Mouse (Mus musculus) cerebellum, adult (tissue): Measurements from ENCODE around the gene Edc4.
"Not testable (repeated sequence)": the region's sequence is repeated elsewhere in the genome, so short reads cannot be mapped to it uniquely, and the experiment has no call there.

ENCODE experiments used
- ATAC-seq: cut with Nextera tagmentation; 2 replicates; pipeline ENCODE4 v1.9.2; 2017; ENCODE audit warnings: mild to moderate bottlenecking, moderate library complexity, mixed read lengths; ENCODE audit not compliant: insufficient number of reproducible peaks, low FRiP score, low TSS enrichment

The Edc4 gene

GRCm38 (mm10) chr8:105880754-105881520 lies at the start of gene Edc4:
Edc4 (plus strand) TSS chr8:105880881.
- peak; percentile 78 for ATAC-seq

GRCm38 (mm10) chr8:105833740-105834139 lies 46.9 kb upstream of the Edc4 start:
- ATAC-seq, result not testable (repeated sequence)

DNA sequence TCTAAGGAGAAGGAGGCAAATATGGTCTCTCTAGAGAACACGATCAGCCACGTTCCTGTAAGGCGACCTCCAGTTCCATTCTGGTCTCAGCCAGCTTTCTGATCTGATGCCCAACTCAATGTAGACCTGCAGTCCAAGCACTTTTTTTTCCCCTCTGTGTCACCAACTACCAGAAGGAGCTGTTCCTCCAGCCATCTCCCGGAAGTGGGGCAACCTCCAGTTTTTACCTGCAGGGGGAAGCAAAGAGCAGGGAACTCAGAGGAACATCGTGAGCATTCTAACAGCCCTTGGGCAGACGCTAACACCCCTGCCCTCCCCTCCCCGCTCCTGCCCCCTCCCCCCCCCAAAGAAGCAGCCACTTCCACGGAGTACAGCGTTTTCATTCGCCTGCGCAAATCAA lies 45.4 kb upstream of the Edc4 start:
- ATAC-seq, result no peak

- no peak for ATAC-seq
These were observed 43.7 kb upstream of the Edc4 start for GRCm38 (mm10) chr8:105836991-105837390.

DNA sequence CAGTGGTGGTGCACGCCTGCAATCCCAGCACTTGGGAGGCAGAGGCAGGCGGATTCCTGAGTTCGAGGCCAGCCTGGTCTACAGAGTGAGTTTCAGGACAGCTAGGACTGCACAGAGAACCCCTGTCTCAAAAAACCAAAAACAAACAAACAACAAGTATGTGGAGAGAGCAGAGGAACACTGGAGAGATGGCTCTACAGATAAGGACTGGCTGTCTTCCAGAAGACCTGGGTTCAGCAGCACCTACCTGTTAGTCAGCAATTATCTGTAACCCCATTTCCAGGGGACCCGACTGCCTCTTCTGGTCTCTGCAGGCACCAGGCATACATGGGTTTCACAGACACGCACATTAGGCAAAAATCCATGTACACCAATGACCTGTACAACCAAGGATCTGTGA lies 41.5 kb upstream of the Edc4 start:
- no peak for ATAC-seq

DNA sequence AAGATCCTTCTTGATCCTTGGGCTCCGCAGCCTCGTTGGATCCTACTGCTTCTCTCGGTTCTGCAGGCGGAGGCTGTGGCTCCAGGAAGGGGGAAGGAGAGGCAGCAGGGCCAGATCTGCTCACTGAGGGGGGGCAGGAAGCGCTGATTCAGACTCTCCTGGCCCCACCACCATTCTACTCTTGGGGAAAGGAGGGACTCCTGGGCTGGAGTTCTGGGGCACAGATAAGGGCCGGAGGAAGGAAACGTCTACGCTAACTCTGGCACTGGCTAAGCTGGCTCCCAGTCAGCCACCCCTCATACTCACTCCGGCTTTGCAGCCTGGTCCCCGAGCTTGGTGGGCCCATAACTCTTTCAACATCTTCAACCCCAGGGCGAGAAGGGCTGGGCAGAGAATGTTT lies 34.0 kb upstream of the Edc4 start:
- ATAC-seq, result no peak

- no peak for ATAC-seq
These were observed 30.7 kb upstream of the Edc4 start for GRCm38 (mm10) chr8:105850014-105850413.

GRCm38 (mm10) chr8:105850611-105851010 lies 30.1 kb upstream of the Edc4 start:
- ATAC-seq, result no peak

GRCm38 (mm10) chr8:105851651-105852143 lies 29.0 kb upstream of the Edc4 start:
- ATAC-seq, result peak; percentile 60

GRCm38 (mm10) chr8:105852146-105852729 lies 28.4 kb upstream of the Edc4 start:
- ATAC-seq, result no peak

DNA sequence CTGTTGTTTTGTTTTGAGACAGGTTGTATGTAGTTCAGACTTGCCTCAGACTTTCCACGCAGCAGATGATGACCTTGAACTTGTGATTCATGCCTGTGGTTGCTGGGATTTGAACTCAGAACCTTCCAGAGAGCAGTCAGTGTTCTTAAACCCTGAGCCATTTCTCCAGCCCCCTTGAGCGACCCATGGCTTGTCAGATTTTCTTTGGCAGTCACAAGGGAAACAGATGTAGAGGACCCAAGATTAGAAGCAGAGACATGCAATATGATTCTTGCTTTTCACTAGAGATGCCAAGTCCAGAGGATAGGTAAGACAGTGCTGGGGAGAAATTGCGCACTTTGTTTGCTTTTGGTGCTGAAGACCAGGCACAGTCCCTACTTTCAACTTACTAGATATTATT lies 27.5 kb upstream of the Edc4 start, which contains the start of gene Cenpt:
Cenpt (minus strand) TSS at position 101 of the 400 bp plus-strand sequence.
- ATAC-seq, result no peak

DNA sequence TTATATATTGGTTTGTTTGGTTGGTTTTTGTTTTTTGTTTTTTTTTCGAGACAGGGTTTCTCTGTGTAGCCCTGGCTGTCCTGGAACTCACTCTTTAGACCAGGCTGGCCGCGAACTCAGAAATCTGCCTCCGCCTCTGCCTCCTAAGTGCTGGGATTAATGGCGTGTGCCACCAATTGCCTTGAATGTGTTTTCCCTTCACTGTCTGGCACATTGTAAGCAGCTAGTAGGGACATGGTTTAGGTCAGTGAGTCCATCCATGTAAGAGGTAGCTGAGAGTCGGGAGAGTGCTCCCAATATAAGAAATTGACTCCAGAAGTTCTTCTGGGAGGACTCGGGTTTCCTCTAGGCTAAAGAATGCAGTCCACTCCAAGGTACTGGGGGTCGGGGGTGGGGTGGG lies 26.4 kb upstream of the Edc4 start:
- ATAC-seq, result peak; percentile 15; the same call in 1 of the 2 replicates

DNA sequence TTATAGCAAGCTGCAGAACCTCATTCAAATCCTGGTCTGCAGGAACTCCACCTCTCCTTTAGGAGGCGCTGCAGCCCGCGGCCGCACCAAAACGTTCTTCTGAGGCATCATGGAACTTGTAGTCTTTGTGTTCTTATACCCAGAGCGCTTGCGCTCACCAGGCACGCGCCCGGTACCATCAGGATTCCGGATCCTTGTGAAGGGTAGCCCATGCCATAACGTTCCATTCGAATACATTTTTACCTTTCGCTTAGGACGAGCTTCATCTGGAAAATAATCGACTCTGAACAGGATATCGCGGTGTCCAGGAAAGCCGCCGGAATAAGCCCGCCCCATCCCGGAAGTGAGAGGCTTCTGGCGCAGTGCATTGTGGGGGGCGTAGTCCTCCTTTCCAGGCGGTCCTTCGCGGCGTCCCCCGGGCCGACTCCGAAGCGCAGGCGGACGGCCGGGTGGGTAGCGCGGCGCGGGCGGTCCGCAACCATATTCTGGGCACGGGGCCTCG lies 25.9 kb upstream of the Edc4 start, which contains the start of gene Thap11:
Thap11 (plus strand) TSS at position 418 of the 502 bp plus-strand sequence.
- ATAC-seq, result peak; percentile 84

DNA sequence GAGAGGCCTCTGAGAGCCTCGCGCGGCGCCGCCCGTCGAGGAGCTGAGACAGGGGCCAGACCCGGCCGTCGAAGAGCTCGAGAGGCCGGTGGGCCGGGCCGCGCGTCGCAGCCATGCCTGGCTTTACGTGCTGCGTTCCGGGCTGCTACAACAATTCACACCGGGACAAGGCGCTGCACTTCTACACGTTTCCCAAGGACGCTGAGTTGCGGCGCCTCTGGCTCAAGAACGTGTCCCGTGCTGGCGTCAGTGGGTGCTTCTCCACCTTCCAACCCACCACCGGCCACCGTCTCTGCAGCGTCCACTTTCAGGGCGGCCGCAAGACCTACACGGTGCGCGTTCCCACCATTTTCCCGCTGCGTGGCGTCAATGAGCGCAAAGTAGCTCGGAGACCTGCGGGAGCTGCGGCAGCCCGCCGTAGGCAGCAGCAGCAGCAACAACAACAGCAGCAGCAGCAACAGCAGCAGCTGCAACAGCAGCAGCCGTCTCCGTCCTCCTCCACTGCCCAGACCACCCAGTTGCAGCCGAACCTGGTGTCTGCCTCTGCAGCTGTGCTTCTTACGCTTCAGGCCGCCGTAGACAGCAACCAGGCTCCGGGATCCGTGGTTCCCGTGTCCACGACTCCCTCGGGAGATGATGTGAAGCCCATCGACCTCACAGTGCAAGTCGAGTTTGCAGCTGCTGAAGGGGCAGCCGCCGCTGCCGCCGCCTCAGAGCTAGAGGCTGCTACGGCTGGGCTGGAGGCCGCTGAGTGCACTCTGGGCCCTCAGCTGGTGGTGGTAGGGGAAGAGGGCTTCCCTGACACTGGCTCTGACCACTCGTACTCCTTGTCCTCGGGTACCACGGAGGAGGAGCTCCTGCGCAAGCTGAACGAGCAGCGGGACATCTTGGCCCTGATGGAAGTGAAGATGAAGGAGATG lies 25.2 kb upstream of the Edc4 start:
- peak; percentile 27; the same call in 1 of the 2 replicates for ATAC-seq

DNA sequence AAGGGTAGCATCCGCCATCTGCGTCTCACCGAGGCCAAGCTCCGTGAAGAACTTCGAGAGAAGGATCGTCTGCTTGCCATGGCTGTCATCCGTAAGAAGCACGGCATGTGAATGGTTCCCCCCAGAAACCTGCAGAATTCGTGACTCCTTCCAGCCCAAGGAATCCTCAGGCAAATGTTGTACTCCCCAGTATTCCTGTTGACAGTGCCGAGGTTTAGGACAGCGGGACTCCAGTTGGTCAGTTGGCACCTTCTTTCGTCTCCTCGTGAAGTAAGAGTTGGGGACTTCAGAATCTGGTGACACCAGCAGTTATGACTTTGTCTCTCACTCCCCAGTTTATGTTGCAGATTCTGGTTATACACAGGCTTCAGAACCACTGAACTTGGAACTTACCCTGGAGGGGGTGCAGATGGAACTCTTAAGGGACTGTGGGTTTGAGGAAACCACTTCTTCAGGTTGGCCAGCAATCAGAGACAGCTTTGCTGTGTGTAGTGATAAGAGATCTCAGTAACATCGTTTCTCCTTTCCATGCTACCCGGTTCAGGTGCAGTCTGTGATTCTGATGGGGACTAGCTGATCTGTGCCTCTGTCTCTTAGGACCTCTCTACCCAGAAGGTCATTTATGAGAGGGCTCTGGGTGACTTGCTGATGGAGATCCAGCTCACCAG lies 24.4 kb upstream of the Edc4 start:
- ATAC-seq, result no peak

DNA sequence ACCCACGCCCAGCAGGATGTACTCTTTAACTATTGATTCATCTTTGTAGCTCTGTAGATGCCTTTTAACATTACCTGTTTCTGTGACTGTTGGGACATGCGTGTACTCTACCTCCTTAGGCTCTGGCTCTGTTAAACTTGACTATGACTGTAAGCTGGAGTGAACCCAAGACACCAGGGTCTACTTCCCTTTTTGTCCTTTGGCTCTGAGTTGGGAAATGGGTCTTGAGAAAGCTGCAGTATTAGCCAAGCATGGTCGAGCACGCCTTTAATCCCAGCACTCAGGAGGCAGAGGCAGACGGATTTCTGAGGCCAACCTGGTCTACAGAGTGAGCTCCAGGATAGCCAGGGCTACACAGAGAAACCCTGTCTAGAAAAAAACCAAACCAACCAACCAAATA lies 22.2 kb upstream of the Edc4 start:
- ATAC-seq, result no peak

GRCm38 (mm10) chr8:105859314-105859713 lies 21.4 kb upstream of the Edc4 start:
- ATAC-seq, result no peak

DNA sequence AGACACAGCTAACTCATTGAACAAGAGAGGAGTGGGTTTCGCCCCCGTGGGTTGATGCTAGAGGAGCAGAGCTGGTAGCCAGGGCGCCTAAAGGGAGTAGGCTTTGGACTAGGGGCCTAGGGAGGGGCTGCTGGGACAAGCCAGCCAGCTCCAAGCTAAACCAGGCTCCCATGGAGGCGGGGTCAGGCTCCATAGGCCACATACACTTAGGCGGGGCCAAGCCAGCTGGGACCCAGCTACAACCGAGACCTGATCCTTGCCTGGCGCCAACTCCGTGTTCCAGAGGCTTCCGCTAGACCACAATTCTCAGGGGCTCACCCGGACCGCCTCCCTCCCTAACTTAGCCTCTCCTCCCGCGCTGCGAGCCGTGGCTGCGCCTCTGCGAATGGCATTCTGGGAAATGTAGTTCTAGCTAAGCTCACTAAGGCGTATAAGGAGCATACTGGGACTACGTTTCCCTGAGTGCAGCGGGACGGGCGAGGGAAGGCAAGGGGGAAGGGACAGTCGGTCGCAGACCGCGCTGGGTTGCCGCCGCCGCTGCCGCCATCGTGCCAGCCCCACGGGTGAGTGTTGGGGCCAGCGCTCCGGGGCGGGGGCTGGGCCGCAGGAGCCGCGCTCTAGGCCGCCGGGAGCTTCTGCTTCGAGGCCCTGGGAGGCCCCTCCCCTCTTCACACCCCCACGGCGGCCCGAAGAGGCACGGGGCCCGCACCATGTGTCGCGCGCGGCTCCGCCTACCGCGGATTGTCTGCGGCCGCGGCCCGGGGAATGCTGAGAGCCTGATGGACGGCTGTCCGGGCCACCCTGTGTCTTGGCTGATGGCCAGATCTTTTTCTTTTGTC lies 20.3 kb upstream of the Edc4 start, which contains the start of gene Nutf2:
Nutf2 (plus strand) TSS at position 438 of the 839 bp plus-strand sequence.
- ATAC-seq, result peak; percentile 93

- no peak for ATAC-seq
These were observed 18.7 kb upstream of the Edc4 start for GRCm38 (mm10) chr8:105861951-105862350.
